Mouse (Mus musculus): Measurements from ENCODE around the gene Atr.

GRCm38 (mm10) chr9:95822531-95822930, 34.9 kb upstream of the Atr start:
- TF ChIP-seq EP300 (IDR thresholded peaks at IDR 0.05; ENCODE audit: low read depth) (no peak), CTCF (IDR thresholded peaks at IDR 0.05; ENCODE audit: low read depth) (no peak)

Measured in liver, embryonic 14.5 days (tissue).